Mouse (Mus musculus) megakaryocyte, embryonic 14.5 days (primary cell): ENCODE measurements around the gene Cmklr1.

Experiments used
- FLI1 ChIP-seq: IDR thresholded peaks from 2 replicates; pipeline ENCODE4 v1.6.1; 2012; ENCODE audit warnings: low read length, inconsistent platforms, mixed read lengths
- GATA1 ChIP-seq: IDR thresholded peaks from 3 replicates; pipeline ENCODE4 v1.6.1; 2012; ENCODE audit warnings: mixed read lengths, low read length, inconsistent platforms, borderline replicate concordance

- TF ChIP-seq GATA1 = no peak
- TF ChIP-seq FLI1 = no peak
Observed at GRCm38 (mm10) chr5:113641066-113641465, 9.2 kb downstream of the Cmklr1 start.
